Mouse (Mus musculus) embryo, embryonic 10 days (tissue): ENCODE measurements around the gene Chrm5.

ENCODE experiments used
- DNase-seq: peaks from one replicate; pipeline ENCODE4 v3.0.0-alpha.2; 2015; ENCODE audit warnings: low spot score

Chrm5 gene

GRCm38 (mm10) chr2:112429665-112430064 is 50.9 kb downstream of the Chrm5 start:
- DNase-seq: no peak
